Mouse (Mus musculus) kidney, adult 2 months (tissue): ENCODE data around the gene Tango6.

ENCODE experiments used
- CTCF ChIP-seq: fragments of 200-500 bp; conservative IDR thresholded peaks from 2 replicates; pipeline ENCODE4 v1.5.1; 2011; ENCODE audit warnings: low read depth, mild to moderate bottlenecking, control low read depth, low read length, moderate library complexity, mixed read lengths; ENCODE audit not compliant: insufficient read depth, insufficient read length
- POLR2A ChIP-seq: fragments of 200-500 bp; IDR thresholded peaks from one replicate; pipeline ENCODE4 v1.6.1; 2011; ENCODE audit warnings: low read depth, low read length, control low read depth

- TF ChIP-seq CTCF (no peak), POLR2A (no peak)
Observed at GRCm38 (mm10) chr8:106723921-106724320, 41.1 kb downstream of the Tango6 start.
